Mouse (Mus musculus): ENCODE data around the gene Ltb4r2. TPM values are rescaled to one million over a fixed set of nuclear protein-coding genes. Genes with fewer than 3 reads are reported as not detected.

Gene Ltb4r2
- polyA plus RNA-seq, 1 experiment from 2014 or later = 0.31 TPM

DNA sequence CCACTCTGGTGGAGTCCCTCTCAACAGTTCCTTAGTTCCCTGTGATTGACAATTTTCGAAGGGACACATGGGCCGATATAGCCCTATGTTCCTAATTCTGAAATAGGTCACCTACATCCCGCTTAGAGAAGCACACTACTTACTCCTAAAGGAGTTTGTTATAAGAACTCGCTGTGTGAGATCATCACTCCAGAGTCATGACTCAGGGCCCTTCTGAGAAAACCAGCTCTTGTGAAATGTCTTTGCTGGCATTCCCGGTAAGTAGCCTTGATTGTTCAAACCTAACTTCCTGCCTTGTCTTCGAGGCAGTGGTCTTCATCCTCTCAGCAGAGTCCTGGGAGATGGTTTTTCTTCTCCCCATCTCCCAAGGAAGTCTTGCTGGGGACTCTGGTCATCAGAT lies 7.3 kb downstream of the Ltb4r2 start:
- Histone ChIP-seq H3K36me3 (no peaks in the 10 kb centered on the region), H3K4me3 (replicated peaks) (no peak overlapping the region), H3K27me3 (replicated peaks) (peaks cover 14% of the 10 kb centered on the region), H3K4me2 (replicated peaks) (peak overlapping the region; percentile 93; the same call in 1 of the 2 replicates), H3K9ac (no peak overlapping the region), H3K9me3 (no peaks in the 10 kb centered on the region), H3K27ac (no peak overlapping the region), H3K4me1 (replicated peaks) (peaks cover 6% of the 10 kb centered on the region; the same call in 1 of the 2 replicates)
- WGBS = 84% methylated on average over 6 of the region's 6 CpGs
- ATAC-seq = no peak

DNA sequence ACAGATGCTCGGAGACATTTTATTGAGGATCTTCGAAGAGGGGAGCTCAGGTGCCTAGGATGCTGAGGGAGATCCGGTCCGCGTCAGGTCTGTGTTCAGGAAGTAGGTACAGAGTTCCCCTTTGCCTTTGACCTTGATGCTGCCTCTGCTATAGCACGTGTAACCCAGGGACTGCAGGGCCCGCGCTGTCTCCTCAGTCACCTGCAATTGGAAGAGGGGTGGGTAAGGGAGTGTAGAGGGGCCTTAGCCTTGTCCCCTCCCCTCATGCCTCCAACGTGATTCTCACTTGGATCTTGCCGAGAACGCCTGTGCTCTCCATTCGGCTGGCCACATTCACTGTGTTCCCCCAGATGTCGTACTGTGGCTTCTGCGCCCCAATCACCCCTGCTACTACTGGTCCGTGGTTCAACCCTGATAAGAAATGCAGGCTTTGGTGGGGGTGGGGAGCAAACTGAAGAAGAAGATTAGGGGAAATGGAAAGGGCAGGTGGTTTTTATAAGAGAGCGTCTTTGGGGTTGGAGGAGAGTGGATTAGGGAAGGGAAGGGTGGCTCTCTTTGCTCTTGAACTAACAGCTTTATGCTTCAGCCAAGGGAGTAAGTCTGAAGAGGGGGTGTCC lies 8.0 kb downstream of the Ltb4r2 start:
- peaks cover 13% of the 10 kb centered on the region for H3K27me3 ChIP-seq (replicated peaks)
- ATAC-seq = no peak
- H3K36me3 ChIP-seq = no peaks in the 10 kb centered on the region
- H3K27ac ChIP-seq = no peak overlapping the region
- WGBS = 74% methylated on average over 16 of the region's 16 CpGs
- peaks cover 6% of the 10 kb centered on the region; the same call in 1 of the 2 replicates for H3K4me1 ChIP-seq (replicated peaks)
- no peak overlapping the region for H3K4me3 ChIP-seq (replicated peaks)
- H3K9ac ChIP-seq = no peak overlapping the region
- H3K4me2 ChIP-seq (replicated peaks) = no peak overlapping the region
- H3K9me3 ChIP-seq = no peaks in the 10 kb centered on the region

DNA sequence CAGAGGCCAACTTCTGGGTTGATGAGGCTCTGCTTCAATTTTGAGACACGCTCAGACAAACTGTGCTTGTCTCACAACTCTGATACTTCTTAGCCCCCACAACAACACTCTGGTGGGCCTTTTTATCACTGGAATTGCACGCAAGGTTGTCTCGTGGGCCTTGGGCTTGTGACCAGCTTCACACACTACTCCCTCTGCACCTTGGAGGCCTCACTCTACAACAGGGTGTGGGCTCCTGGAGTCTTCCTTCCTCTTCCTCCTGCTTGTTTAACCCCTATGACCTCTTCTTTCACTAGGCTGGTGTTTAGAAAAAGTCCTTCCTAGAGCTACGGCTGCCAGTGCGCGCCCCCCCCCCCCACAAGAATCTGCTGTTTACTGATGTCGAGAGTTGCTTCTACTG lies 15.5 kb downstream of the Ltb4r2 start:
- no peak overlapping the region for H3K9ac ChIP-seq
- no peak overlapping the region for H3K4me2 ChIP-seq (replicated peaks)
- H3K9me3 ChIP-seq = no peaks in the 10 kb centered on the region
- H3K27ac ChIP-seq = 0 out of 2 replicates have a peak overlapping the region, but pooled peaks have one; percentile 10
- H3K36me3 ChIP-seq = no peaks in the 10 kb centered on the region
- no peaks in the 10 kb centered on the region; the same call in 1 of the 2 replicates for H3K27me3 ChIP-seq (replicated peaks)
- H3K4me3 ChIP-seq (replicated peaks) = no peak overlapping the region
- ATAC-seq = peak; percentile 30; the same call in 1 of the 2 replicates
- H3K4me1 ChIP-seq (replicated peaks) = peaks cover 9% of the 10 kb centered on the region
- 39% methylated on average over 7 of the region's 7 CpGs for WGBS

DNA sequence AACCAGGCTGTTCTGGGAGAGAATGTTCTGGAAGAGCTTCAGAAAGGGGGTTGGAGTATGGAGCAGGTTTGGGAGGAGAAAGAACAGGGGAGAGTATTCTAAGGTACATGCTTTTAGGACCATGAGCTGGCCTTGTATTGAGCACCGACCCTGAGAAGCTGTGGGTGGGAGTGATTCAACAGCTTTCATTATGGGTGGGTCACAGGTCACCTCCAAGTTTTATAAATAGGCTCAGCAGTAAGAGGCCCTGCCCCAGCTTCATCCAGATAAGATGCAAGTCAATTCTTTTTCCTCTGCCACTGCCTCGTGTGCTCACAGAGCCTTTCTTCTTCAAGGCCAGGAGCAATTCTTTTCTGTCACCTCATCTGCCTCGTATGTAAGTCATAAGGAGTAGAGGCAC lies 15.9 kb downstream of the Ltb4r2 start:
- peaks cover 10% of the 10 kb centered on the region for H3K4me1 ChIP-seq (replicated peaks)
- H3K36me3 ChIP-seq = no peaks in the 10 kb centered on the region
- ATAC-seq = peak; percentile 52; the same call in 1 of the 2 replicates
- 0 out of 2 replicates have a peak overlapping the region, but pooled peaks have one; percentile 10 for H3K27ac ChIP-seq
- no peak overlapping the region for H3K9ac ChIP-seq
- H3K4me3 ChIP-seq (replicated peaks) = no peak overlapping the region
- H3K27me3 ChIP-seq (replicated peaks) = no peaks in the 10 kb centered on the region
- no peaks in the 10 kb centered on the region for H3K9me3 ChIP-seq
- WGBS = 14% methylated on average over 3 of the region's 3 CpGs
- H3K4me2 ChIP-seq (replicated peaks) = no peak overlapping the region

DNA sequence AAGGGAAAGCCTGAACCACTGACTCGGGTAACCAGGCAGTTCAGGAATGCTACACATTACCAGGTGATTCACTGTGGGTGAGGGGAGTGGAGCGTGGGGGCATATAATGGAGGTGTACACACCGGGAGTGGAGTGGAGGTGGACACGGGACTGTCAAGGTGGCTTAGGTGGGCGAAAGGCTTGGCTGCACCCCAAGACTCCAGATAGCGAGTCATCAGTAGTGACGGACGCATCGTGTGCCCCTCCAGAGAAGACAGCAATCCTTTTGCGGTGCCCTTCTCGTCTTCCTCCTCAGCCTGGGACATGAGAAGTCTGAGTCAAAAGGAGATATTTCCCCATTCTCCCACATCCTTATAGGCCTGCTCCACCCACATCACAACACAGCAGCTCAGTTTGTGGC lies 16.6 kb downstream of the Ltb4r2 start:
- no peaks in the 10 kb centered on the region for H3K36me3 ChIP-seq
- H3K4me3 ChIP-seq (replicated peaks) = no peak overlapping the region
- no peak for ATAC-seq
- 0 out of 2 replicates have a peak, but pooled peaks cover 3% of the 10 kb centered on the region for H3K27me3 ChIP-seq (replicated peaks)
- H3K27ac ChIP-seq = no peak overlapping the region
- no peak overlapping the region for H3K4me2 ChIP-seq (replicated peaks)
- WGBS = 83% methylated on average over 11 of the region's 11 CpGs
- H3K4me1 ChIP-seq (replicated peaks) = peaks cover 15% of the 10 kb centered on the region
- no peak overlapping the region for H3K9ac ChIP-seq
- no peaks in the 10 kb centered on the region for H3K9me3 ChIP-seq

DNA sequence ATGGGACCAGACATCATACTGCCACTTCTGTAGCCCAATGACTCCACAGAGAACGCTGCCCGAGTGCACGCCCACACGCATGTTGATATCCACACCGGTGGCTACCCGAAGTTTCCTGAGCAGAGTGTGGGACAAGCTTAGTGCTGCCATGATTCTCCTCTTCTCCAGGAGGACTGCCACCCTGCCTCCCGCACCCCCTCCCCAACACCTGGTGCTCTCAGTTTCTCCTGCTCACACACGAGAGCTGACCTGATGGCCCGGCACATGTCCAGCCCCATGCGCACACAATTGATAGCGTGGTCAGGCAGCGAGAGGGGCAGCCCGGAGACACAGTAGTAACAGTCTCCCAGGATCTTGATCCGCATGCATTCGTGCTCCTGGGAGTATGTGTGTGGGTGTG lies 17.5 kb downstream of the Ltb4r2 start:
- Histone ChIP-seq H3K4me1 (replicated peaks) (peaks cover 20% of the 10 kb centered on the region), H3K9ac (no peak overlapping the region), H3K27ac (no peak overlapping the region), H3K9me3 (no peaks in the 10 kb centered on the region), H3K4me2 (replicated peaks) (no peak overlapping the region), H3K27me3 (replicated peaks) (peaks cover 3% of the 10 kb centered on the region; the same call in 1 of the 2 replicates), H3K4me3 (replicated peaks) (no peak overlapping the region), H3K36me3 (no peaks in the 10 kb centered on the region)
- no peak for ATAC-seq
- 89% methylated on average over 15 of the region's 15 CpGs for WGBS

DNA sequence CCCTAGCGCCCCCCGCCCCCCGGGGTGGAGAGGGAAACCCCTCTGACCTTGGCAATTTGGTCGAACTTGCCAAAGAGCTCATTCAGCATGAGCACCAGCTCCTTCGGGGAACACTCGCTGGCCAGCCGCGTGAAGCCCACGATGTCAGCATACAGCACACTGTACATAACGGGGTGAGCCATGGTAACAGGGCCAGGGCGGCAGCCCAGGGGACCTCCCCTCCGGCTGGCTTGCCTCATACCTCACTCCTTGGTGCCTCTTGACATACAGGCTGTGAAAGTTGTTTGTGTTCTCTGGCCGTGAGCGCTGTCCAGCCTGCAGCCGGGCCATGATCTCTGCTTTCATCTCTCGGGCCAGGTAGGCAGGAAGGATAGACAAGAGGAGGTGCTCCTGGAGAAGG lies 18.4 kb downstream of the Ltb4r2 start:
- ATAC-seq = no peak
- H3K27ac ChIP-seq = no peak overlapping the region
- 56% methylated on average over 16 of the region's 16 CpGs for WGBS
- no peaks in the 10 kb centered on the region for H3K9me3 ChIP-seq
- no peaks in the 10 kb centered on the region for H3K36me3 ChIP-seq
- peaks cover 6% of the 10 kb centered on the region; the same call in 1 of the 2 replicates for H3K27me3 ChIP-seq (replicated peaks)
- H3K4me1 ChIP-seq (replicated peaks) = peaks cover 23% of the 10 kb centered on the region
- no peak overlapping the region for H3K4me3 ChIP-seq (replicated peaks)
- no peak overlapping the region for H3K4me2 ChIP-seq (replicated peaks)
- no peak overlapping the region for H3K9ac ChIP-seq

DNA sequence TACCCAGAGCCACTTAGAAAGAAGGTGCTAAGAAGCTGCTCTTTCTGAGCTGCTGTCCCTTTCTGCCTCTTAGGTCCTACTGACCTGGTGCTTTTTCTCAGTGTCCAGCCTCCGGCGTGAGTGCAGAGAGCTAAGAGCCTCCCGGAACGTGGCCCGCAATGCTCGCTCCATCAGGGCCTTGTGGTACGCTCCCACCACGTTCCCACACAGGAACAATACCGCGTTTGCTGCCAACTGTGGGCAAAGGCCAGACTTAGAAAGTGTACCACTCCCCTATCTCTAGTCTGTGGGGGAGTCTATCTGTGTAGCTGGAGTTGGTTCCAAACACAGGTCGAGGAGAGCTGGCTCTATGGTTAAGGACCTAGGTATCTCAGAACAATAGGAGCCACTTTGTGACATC lies 19.5 kb downstream of the Ltb4r2 start:
- no peak overlapping the region for H3K27ac ChIP-seq
- no peak overlapping the region for H3K4me2 ChIP-seq (replicated peaks)
- no peak overlapping the region for H3K9ac ChIP-seq
- no peak for ATAC-seq
- peaks cover 23% of the 10 kb centered on the region for H3K4me1 ChIP-seq (replicated peaks)
- H3K9me3 ChIP-seq = no peaks in the 10 kb centered on the region
- no peaks in the 10 kb centered on the region for H3K36me3 ChIP-seq
- H3K27me3 ChIP-seq (replicated peaks) = peaks cover 6% of the 10 kb centered on the region; the same call in 1 of the 2 replicates
- WGBS = 84% methylated on average over 11 of the region's 11 CpGs
- no peak overlapping the region for H3K4me3 ChIP-seq (replicated peaks)

DNA sequence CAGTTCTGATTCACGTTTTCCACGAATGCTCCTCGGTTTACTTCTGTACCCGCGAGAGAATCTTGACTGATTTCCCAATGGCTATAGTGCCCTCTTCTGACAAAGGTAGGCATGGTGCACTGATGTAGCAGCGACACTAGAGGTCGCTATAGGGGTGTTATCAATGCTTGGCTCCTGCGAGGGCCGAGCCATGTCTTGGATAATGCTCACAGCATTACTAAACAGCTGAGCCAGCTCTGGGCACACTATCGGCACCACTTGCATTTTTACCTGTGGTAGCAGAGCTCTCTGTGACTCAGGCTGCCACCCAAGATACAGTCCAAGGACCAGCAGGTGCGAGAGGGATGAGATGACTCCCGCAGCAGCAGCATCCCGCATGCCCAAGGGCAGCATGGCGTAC lies 20.1 kb downstream of the Ltb4r2 start:
- 15% methylated on average over 14 of the region's 14 CpGs for WGBS
- no peak overlapping the region for H3K9ac ChIP-seq
- H3K4me2 ChIP-seq (replicated peaks) = peak overlapping the region; percentile 46
- H3K9me3 ChIP-seq = no peaks in the 10 kb centered on the region
- H3K27me3 ChIP-seq (replicated peaks) = peaks cover 6% of the 10 kb centered on the region; the same call in 1 of the 2 replicates
- peaks cover 23% of the 10 kb centered on the region for H3K4me1 ChIP-seq (replicated peaks)
- H3K4me3 ChIP-seq (replicated peaks) = no peak overlapping the region
- no peak overlapping the region for H3K27ac ChIP-seq
- H3K36me3 ChIP-seq = no peaks in the 10 kb centered on the region
- ATAC-seq = peak; percentile 59

DNA sequence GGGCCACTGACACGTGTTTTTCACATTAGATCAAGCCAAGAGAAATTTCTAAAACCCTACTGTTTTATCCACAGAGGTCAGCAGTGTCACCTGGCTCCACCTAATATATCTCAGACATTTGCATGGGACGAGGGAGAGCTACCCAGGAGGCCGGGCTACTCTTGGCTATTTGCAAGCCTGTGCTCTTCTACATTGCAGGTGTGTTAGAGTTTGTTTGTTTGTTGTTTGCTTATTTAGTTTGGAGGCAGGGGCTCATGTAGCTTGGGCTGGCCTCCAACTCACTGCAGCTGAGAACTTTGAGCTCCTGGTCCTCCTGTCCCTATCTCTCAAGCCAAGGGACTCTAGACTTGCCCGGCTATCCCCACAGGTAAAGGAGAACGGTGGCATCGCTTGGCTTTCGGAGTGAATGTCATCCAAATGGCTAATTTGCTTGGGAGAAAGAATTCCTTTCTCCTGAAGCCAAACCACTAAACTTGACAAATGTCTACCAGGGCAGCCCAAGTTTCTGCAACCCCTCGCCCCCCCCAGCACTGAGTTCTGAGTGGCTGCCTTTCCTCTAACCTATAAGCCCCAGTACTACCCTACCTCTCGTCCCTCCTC lies 21.2 kb downstream of the Ltb4r2 start:
- Histone ChIP-seq H3K27ac (0 out of 2 replicates have a peak overlapping the region, but pooled peaks have one; percentile 56), H3K27me3 (replicated peaks) (peaks cover 6% of the 10 kb centered on the region; the same call in 1 of the 2 replicates), H3K9ac (no peak overlapping the region), H3K4me1 (replicated peaks) (peaks cover 19% of the 10 kb centered on the region), H3K9me3 (no peaks in the 10 kb centered on the region), H3K36me3 (no peaks in the 10 kb centered on the region), H3K4me3 (replicated peaks) (peak overlapping the region; percentile 43), H3K4me2 (replicated peaks) (peak overlapping the region; percentile 78)
- ATAC-seq = no peak
- 55% methylated on average over 9 of the region's 9 CpGs for WGBS

DNA sequence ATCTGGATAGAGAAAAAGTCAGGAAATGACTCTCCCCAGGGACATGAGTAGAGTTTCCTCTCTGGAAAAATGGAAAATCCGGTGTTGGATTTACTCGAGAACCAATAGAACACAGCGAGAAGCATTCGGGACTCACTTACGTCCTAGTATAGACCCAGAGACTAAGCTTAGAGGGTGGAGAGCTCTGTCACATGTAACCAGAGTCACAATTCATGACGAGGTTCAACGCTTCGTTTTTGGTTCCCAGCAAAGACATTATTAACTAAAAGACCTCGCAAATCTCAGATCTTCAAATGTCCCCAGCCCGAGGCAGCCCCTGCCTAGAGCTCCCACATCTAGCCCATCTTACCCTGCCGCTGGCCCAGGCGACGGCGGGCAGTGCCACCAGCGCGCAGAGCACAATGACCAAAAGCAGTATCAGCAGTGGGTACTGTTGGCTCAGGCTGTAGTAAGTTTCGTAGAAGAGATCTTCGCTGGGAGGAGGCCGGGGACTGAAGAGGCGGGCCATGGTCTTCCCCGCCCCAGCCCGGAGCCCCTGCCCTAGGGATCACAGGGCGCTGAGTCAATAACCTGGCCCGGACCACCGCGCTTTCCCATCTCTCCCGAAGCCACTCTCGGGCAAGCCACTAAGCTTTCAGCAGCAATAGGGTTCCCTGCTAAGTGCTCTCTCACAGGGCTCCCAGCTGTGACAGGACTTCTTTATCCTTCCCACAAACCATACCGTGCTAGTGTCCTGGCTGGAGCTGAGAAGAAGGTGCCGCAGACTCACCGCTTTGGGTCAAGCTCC lies 22.1 kb downstream of the Ltb4r2 start:
- Histone ChIP-seq H3K9ac (peak overlapping the region; percentile 45), H3K4me2 (replicated peaks) (peak overlapping the region; percentile 78)

DNA sequence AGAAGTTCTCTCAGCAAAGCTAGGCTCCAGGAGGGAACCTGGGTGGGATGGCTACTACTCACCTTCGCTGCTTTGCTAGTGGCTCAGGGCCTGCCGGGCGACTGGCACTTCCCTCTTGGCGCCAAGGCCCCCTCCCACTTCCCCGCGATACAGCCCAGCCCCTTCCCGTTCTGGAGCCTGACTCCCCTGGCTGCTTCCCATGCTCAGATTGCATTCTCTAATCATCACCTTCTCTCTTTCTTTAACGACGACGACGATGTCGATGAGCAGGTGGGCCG lies 22.7 kb downstream of the Ltb4r2 start, which contains the start of gene Adcy4:
TSS of gene Adcy4 (minus strand) at position 138 of the 278 bp plus-strand sequence.
- peak within 1 kb of the TSS; percentile 45 for H3K9ac ChIP-seq
- no peak for ATAC-seq
- 24% methylated on average over 13 of the region's 13 CpGs for WGBS

More for the DNA sequence above, 22.1 kb downstream of the Ltb4r2 start:
- peak overlapping the region; percentile 43 for H3K4me3 ChIP-seq (replicated peaks)
- no peaks in the 10 kb centered on the region for H3K36me3 ChIP-seq
- H3K27me3 ChIP-seq (replicated peaks) = peaks cover 6% of the 10 kb centered on the region; the same call in 1 of the 2 replicates
- WGBS = 6% methylated on average over 31 of the region's 31 CpGs
- peak overlapping the region; percentile 56; the same call in 1 of the 2 replicates for H3K27ac ChIP-seq
- no peaks in the 10 kb centered on the region for H3K9me3 ChIP-seq
- ATAC-seq = peak; percentile 19
- H3K4me1 ChIP-seq (replicated peaks) = peaks cover 26% of the 10 kb centered on the region

More for the DNA sequence above, 22.7 kb downstream of the Ltb4r2 start, which contains the start of gene Adcy4:
- peaks cover 6% of the 10 kb centered on the region; the same call in 1 of the 2 replicates for H3K27me3 ChIP-seq (replicated peaks)
- H3K27ac ChIP-seq = peak within 1 kb of the TSS; percentile 56; the same call in 1 of the 2 replicates
- peak within 1 kb of the TSS; percentile 43 for H3K4me3 ChIP-seq (replicated peaks)
- H3K36me3 ChIP-seq = no peaks in the 10 kb centered on the region
- H3K4me2 ChIP-seq (replicated peaks) = peak within 1 kb of the TSS; percentile 78
- H3K4me1 ChIP-seq (replicated peaks) = peaks cover 29% of the 10 kb centered on the region
- no peaks in the 10 kb centered on the region for H3K9me3 ChIP-seq
